Mouse (Mus musculus): ENCODE results near the gene Olfr829. TPM values are rescaled to one million over a fixed set of nuclear protein-coding genes. Genes with fewer than 3 reads are reported as not detected.

Gene Olfr829
- total RNA-seq (2023; ENCODE audit: inconsistent age) = not detected in 4 replicates

DNA sequence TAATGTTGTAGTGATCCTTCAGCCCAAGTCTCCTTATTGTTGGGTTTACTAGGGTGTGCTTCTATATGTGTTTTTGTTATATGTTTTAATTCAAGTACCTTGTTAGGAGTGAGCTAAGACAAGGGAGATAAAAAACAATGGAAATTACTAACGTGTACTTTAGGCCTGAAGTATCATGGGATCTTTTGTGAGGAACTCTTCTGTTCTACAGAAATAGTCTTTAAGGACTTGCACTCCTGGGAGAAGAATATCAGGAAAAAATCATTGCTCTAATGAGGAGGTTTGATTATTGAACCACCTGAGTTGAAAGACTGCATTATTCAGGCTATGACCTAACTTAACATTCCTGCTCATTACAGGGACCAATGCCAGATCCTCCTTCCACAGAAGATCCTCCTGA is at the start of gene Olfr829:
Gene Olfr829, plus strand, starts transcription at position 301 of the 400 bp plus-strand sequence.

DNA sequence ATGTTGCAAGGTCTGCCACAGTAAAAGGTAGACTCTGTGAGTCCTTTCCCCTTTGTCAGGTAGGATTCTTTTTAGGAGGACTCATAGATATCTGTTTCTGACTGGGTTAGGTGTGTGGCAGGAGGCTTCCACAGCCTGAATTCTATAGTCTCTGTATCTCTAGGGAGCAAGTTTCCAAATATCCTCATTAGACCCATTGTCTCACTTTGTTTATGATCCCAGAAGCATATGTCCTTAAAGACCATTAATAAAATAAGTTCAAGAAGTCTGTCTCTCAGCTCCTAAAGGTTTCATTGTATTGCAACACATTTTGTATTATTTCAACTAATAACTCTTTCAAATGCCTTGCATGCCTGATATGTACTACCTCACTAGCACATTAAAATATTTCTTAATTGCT is 35.3 kb upstream of the Olfr829 start, which contains the start of gene Olfr828:
Gene Olfr828, minus strand, starts transcription at position 101 of the 400 bp plus-strand sequence.

DNA sequence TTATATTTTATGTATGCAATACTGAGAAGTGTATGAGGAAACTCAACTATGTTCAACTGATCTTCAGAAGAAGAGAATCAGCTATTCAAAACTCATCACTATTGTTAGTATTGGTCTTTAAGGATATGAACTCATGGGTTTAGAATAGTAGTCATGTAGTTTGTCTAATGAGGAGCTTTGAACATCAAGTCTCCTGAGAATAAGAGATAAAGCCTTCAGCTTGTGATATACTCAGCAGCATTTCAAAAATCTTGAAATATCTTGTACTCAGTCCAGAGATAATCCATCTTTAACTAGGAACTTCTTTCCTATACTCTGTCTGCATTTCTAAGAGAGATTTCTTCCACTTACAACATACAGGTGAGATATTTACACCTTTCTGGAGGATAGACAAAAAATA is 19.7 kb downstream of the Olfr829 start, which contains the start of gene Olfr830:
Gene Olfr830, plus strand, starts transcription at position 301 of the 400 bp plus-strand sequence.

Other genes starting within 250 kb of the Olfr829 start
- gene Muc16, start 180.4 kb upstream of the Olfr829 start, total RNA-seq (2023; ENCODE audit: inconsistent age) = 0.03 to 0.19 TPM in 2 of 4 replicates, not detected in the others
- not detected in 4 replicates for gene Olfr24, start 90.9 kb upstream of the Olfr829 start, total RNA-seq (2023; ENCODE audit: inconsistent age)
- not detected in 4 replicates for gene Olfr828, start 35.4 kb upstream of the Olfr829 start, total RNA-seq (2023; ENCODE audit: inconsistent age)
- not detected in 4 replicates for gene Olfr830, start 19.8 kb downstream of the Olfr829 start, total RNA-seq (2023; ENCODE audit: inconsistent age)
- gene Olfr832, start 82.2 kb downstream of the Olfr829 start, total RNA-seq (2023; ENCODE audit: inconsistent age) = not detected in 4 replicates
- not detected in 4 replicates for gene Olfr834, start 133.1 kb downstream of the Olfr829 start, total RNA-seq (2023; ENCODE audit: inconsistent age)
- gene Olfr835, start 177.8 kb downstream of the Olfr829 start, total RNA-seq (2023; ENCODE audit: inconsistent age) = not detected in 4 replicates